Mouse (Mus musculus): ENCODE data around the gene Sult1b1. TPM values are rescaled to one million over a fixed set of nuclear protein-coding genes. Genes with fewer than 3 reads are reported as not detected.

Gene Sult1b1
- polyA plus RNA-seq (2015; fragmentation: Nextera tagmentation; extraction: Ambion mirVana), result not detected in 2 replicates

DNA sequence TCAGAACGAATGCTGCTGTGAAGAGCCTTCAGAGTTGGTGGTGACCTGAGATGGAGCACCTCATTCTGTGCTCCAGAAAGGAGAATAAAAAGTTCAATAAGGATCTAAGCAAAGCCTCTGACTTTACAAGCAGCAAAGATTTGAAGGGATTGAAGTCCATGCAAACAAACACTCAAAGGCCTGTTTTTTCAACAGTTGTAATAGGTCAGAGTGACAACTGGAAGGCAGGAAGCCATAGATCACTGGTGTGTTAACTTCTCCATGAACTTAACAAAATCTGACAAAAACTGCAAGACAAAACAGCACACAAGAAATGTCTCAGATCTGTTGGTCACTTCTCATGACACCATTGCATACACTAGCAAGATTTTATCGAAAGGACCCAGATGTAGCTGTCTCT lies at the start of gene Sult1b1:
Sult1b1 (minus strand) TSS at position 85 of the 400 bp plus-strand sequence.
- 96% methylated on average over 2 of the region's 2 CpGs for WGBS
- no peaks in the 10 kb centered on the region for H3K9me3 ChIP-seq (ENCODE audit: control insufficient read depth, low read length)
- ATAC-seq, result no peak

DNA sequence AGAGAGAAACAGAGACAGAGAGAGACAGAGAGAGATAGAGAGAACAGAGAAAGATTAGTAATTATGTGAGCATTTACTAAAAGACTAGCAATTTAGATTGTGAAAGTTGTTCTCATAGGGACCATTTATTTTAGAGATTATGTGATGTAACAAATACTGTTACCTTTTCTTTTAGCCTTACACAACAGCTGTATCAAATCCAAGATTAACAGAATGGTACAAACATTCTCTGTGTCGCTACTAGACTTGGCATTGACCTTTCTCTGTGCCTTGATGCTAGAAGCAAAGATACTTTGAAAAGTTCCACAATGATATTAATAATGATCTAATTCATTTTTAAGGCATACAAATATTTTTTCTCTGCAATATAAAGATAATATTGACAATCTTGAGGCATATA lies 42.4 kb upstream of the Sult1b1 start:
- no peaks in the 10 kb centered on the region for H3K27me3 ChIP-seq (replicated peaks; ENCODE audit: control insufficient read depth, insufficient read depth, low read length)
- H3K9me3 ChIP-seq (ENCODE audit: control insufficient read depth, low read length), result no peaks in the 10 kb centered on the region
- H3K4me2 ChIP-seq (ENCODE audit: low read length), result no peak overlapping the region

More for the DNA sequence above, at the start of gene Sult1b1:
- Histone ChIP-seq H3K27me3 (replicated peaks; ENCODE audit: control insufficient read depth, insufficient read depth, low read length) (no peaks in the 10 kb centered on the region), H3K27ac (ENCODE audit: low read length) (no peak within 1 kb of the TSS), H3K4me3 (replicated peaks; ENCODE audit: low read length) (no peak within 1 kb of the TSS), H3K4me2 (ENCODE audit: low read length) (no peak within 1 kb of the TSS), H3K36me3 (ENCODE audit: control insufficient read depth, insufficient read depth) (no peaks in the 10 kb centered on the region), H3K9ac (replicated peaks; ENCODE audit: low read depth, low read length) (no peak within 1 kb of the TSS), H3K4me1 (replicated peaks; ENCODE audit: control insufficient read depth, insufficient read depth, low read length) (no peaks in the 10 kb centered on the region)

DNA sequence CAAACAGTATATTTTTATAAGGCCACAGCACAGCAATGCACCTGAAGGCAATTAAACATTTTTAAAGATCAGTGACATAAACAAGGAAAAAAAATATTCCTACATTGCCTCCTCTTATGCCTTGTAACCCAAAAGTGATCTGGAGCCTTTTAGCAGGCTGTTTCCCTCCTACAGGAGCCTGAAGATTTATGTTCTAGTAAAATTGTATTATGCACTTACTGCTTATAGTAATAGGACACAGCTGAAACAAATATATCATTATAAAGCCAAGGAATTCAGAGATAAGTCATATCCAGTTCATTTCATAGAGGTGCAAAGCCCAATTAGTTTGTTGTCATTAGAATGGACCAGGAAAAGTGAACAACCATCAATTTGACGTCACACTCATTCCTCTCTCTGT lies 36.2 kb upstream of the Sult1b1 start:
- no peaks in the 10 kb centered on the region for H3K9me3 ChIP-seq (ENCODE audit: control insufficient read depth, low read length)

More for the DNA sequence above, 42.4 kb upstream of the Sult1b1 start:
- no peak for ATAC-seq
- WGBS, result 86% methylated on average over 1 of the region's 1 CpGs
- Histone ChIP-seq H3K9ac (replicated peaks; ENCODE audit: low read depth, low read length) (no peak overlapping the region), H3K4me3 (replicated peaks; ENCODE audit: low read length) (no peak overlapping the region), H3K36me3 (ENCODE audit: control insufficient read depth, insufficient read depth) (no peaks in the 10 kb centered on the region), H3K4me1 (replicated peaks; ENCODE audit: control insufficient read depth, insufficient read depth, low read length) (no peaks in the 10 kb centered on the region), H3K27ac (ENCODE audit: low read length) (no peak overlapping the region)

DNA sequence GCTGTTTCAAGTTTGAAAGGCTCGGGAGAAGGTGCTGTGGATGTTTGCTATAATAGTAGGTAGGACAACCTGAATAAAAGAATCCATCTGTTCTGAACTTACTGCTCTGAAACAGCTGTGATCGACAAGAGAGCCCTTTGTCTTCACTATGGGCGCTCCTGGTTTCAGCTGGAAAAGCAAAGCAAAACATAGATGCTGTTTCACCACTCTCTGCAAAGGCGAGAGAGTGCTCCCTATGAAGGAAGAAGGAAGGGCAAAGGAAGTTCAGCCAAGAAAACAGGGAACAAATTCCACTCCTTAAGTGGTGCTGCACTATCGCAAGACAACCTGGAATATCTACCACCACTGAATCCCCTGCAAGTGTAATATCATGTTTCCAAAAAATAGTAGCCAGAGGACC lies 35.5 kb upstream of the Sult1b1 start:
- Histone ChIP-seq H3K4me1 (replicated peaks; ENCODE audit: control insufficient read depth, insufficient read depth, low read length) (no peaks in the 10 kb centered on the region), H3K4me2 (ENCODE audit: low read length) (no peak overlapping the region), H3K27me3 (replicated peaks; ENCODE audit: control insufficient read depth, insufficient read depth, low read length) (no peaks in the 10 kb centered on the region), H3K36me3 (ENCODE audit: control insufficient read depth, insufficient read depth) (no peaks in the 10 kb centered on the region), H3K27ac (ENCODE audit: low read length) (no peak overlapping the region), H3K9me3 (ENCODE audit: control insufficient read depth, low read length) (no peaks in the 10 kb centered on the region), H3K4me3 (replicated peaks; ENCODE audit: low read length) (no peak overlapping the region), H3K9ac (replicated peaks; ENCODE audit: low read depth, low read length) (no peak overlapping the region)
- WGBS, result 45% methylated on average over 5 of the region's 5 CpGs
- no peak for ATAC-seq

More for the DNA sequence above, 36.2 kb upstream of the Sult1b1 start:
- H3K4me2 ChIP-seq (ENCODE audit: low read length), result no peak overlapping the region
- WGBS, result 56% methylated on average over 1 of the region's 1 CpGs
- no peak for ATAC-seq
- no peaks in the 10 kb centered on the region for H3K36me3 ChIP-seq (ENCODE audit: control insufficient read depth, insufficient read depth)
- no peaks in the 10 kb centered on the region for H3K27me3 ChIP-seq (replicated peaks; ENCODE audit: control insufficient read depth, insufficient read depth, low read length)
- H3K27ac ChIP-seq (ENCODE audit: low read length), result no peak overlapping the region
- H3K9ac ChIP-seq (replicated peaks; ENCODE audit: low read depth, low read length), result no peak overlapping the region
- H3K4me3 ChIP-seq (replicated peaks; ENCODE audit: low read length), result no peak overlapping the region
- H3K4me1 ChIP-seq (replicated peaks; ENCODE audit: control insufficient read depth, insufficient read depth, low read length), result no peaks in the 10 kb centered on the region

DNA sequence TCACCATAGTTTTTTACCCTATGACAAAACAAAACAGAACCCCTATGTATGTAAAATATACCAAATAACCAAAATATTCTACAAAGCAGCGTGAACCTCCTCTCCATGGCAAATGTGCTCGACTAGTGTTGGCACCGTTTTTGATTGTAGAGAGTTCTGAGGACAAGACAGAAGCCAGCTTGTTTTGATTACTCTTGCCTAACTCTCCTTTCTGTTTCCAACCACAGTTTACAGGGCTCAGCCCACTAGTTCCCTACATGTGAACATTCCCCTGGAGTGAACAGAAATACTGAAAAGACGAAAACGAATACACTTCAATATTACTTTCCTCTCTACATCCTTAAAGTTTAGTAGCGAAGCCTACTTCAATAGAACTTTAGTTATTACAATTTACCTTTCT lies 34.8 kb upstream of the Sult1b1 start:
- no peaks in the 10 kb centered on the region for H3K4me1 ChIP-seq (replicated peaks; ENCODE audit: control insufficient read depth, insufficient read depth, low read length)
- H3K27me3 ChIP-seq (replicated peaks; ENCODE audit: control insufficient read depth, insufficient read depth, low read length), result no peaks in the 10 kb centered on the region
- no peak overlapping the region for H3K4me3 ChIP-seq (replicated peaks; ENCODE audit: low read length)
- H3K27ac ChIP-seq (ENCODE audit: low read length), result no peak overlapping the region
- 83% methylated on average over 6 of the region's 6 CpGs for WGBS
- H3K9ac ChIP-seq (replicated peaks; ENCODE audit: low read depth, low read length), result no peak overlapping the region
- ATAC-seq, result no peak
- no peaks in the 10 kb centered on the region for H3K36me3 ChIP-seq (ENCODE audit: control insufficient read depth, insufficient read depth)
- no peak overlapping the region for H3K4me2 ChIP-seq (ENCODE audit: low read length)
- H3K9me3 ChIP-seq (ENCODE audit: control insufficient read depth, low read length), result no peaks in the 10 kb centered on the region

DNA sequence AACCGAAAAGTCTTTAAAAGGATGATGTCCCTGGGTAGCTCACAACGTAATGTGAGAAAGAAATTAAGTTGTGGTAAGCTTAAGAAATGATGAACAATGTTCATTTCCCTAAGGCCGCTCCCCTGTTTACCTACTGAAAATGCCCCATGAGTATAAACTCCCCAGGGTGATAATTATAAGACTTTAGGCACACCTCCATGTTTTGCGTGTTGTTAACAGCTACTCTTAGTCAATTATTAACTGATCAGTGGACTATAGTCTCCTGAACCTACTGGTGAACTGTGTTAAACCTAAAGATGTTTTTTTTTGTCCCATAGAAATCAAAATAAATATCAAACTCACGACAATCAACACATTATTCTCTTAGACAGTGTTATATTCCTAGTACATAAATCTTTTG lies 30.9 kb upstream of the Sult1b1 start, which contains the start of gene Sult1d1:
Sult1d1 (minus strand) TSS at position 183 of the 400 bp plus-strand sequence.
- 83% methylated on average over 5 of the region's 5 CpGs for WGBS
- Histone ChIP-seq H3K27ac (ENCODE audit: low read length) (no peak within 1 kb of the TSS), H3K4me2 (ENCODE audit: low read length) (no peak within 1 kb of the TSS), H3K9ac (replicated peaks; ENCODE audit: low read depth, low read length) (no peak within 1 kb of the TSS), H3K4me3 (replicated peaks; ENCODE audit: low read length) (no peak within 1 kb of the TSS), H3K9me3 (ENCODE audit: control insufficient read depth, low read length) (no peaks in the 10 kb centered on the region), H3K4me1 (replicated peaks; ENCODE audit: control insufficient read depth, insufficient read depth, low read length) (no peaks in the 10 kb centered on the region), H3K36me3 (ENCODE audit: control insufficient read depth, insufficient read depth) (no peaks in the 10 kb centered on the region), H3K27me3 (replicated peaks; ENCODE audit: control insufficient read depth, insufficient read depth, low read length) (no peaks in the 10 kb centered on the region)
- ATAC-seq, result no peak

DNA sequence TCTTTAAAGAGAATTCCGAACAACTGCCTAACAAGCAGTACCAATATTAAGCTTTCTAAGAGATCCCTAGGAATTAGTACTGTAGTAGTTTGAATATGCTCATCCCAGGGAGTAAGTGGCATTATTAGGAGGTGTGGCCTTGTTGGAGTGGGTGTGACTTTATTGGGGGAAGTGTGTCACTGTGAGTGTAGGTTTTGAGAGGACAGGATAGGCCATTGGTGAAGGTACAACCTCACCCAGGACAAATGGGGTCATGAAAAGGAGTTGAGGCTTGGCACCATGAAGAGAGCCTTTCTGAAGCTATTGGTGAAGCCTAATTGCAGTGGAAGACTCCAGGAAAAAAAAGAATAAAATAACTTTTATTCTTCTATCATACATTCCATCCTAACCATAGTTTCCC lies 29.3 kb upstream of the Sult1b1 start:
- no peak overlapping the region for H3K4me3 ChIP-seq (replicated peaks; ENCODE audit: low read length)
- WGBS, result 98% methylated on average over 1 of the region's 1 CpGs
- H3K27ac ChIP-seq (ENCODE audit: low read length), result no peak overlapping the region
- ATAC-seq, result no peak
- H3K36me3 ChIP-seq (ENCODE audit: control insufficient read depth, insufficient read depth), result no peaks in the 10 kb centered on the region
- no peak overlapping the region for H3K9ac ChIP-seq (replicated peaks; ENCODE audit: low read depth, low read length)
- H3K4me2 ChIP-seq (ENCODE audit: low read length), result no peak overlapping the region
- no peaks in the 10 kb centered on the region for H3K27me3 ChIP-seq (replicated peaks; ENCODE audit: control insufficient read depth, insufficient read depth, low read length)
- H3K4me1 ChIP-seq (replicated peaks; ENCODE audit: control insufficient read depth, insufficient read depth, low read length), result no peaks in the 10 kb centered on the region
- H3K9me3 ChIP-seq (ENCODE audit: control insufficient read depth, low read length), result no peaks in the 10 kb centered on the region

DNA sequence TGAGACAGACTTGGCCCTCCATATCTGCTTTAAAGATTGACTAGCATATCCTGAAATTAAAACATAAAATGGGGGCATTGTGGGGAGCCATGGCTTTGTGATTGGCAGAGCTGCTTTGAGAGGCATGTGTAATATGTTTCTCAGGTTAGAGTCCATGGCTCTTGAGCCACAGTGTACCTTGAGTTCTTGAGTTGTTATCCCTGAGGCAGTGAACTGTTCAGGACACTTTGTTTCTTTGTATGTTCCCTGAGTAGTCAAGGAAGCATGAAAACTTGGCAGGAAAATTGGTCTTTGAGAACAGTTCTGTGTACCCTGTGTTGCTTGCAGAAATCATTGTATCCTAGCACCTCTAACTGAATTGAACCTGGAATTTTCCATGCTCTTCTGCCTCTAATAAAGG lies 25.0 kb upstream of the Sult1b1 start:
- ATAC-seq, result no peak
- Histone ChIP-seq H3K27ac (ENCODE audit: low read length) (no peak overlapping the region), H3K9me3 (ENCODE audit: control insufficient read depth, low read length) (no peaks in the 10 kb centered on the region), H3K9ac (replicated peaks; ENCODE audit: low read depth, low read length) (no peak overlapping the region), H3K27me3 (replicated peaks; ENCODE audit: control insufficient read depth, insufficient read depth, low read length) (no peaks in the 10 kb centered on the region), H3K4me3 (replicated peaks; ENCODE audit: low read length) (no peak overlapping the region), H3K4me2 (ENCODE audit: low read length) (no peak overlapping the region), H3K4me1 (replicated peaks; ENCODE audit: control insufficient read depth, insufficient read depth, low read length) (no peaks in the 10 kb centered on the region), H3K36me3 (ENCODE audit: control insufficient read depth, insufficient read depth) (no peaks in the 10 kb centered on the region)

DNA sequence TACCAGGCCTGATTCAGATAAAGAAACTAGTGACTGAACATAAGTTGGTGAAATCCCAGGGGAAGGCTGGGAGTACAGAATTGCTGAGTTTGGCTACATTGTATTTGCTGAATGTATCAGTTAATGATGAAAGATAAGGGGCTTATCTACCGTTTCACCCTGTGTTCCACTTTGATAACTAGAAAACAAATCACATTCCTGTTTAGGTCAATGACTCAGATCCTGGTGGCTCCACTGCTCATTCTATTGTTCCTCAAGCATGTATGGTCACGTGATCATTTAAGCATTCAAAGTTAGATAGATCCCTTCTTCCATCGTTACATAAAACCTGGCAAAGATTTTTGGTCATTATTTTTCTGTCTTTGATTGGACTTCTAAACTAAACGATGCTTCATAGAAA lies 24.5 kb upstream of the Sult1b1 start:
- no peaks in the 10 kb centered on the region for H3K9me3 ChIP-seq (ENCODE audit: control insufficient read depth, low read length)
- no peak overlapping the region for H3K4me3 ChIP-seq (replicated peaks; ENCODE audit: low read length)
- H3K4me1 ChIP-seq (replicated peaks; ENCODE audit: control insufficient read depth, insufficient read depth, low read length), result no peaks in the 10 kb centered on the region
- H3K27ac ChIP-seq (ENCODE audit: low read length), result no peak overlapping the region
- no peak overlapping the region for H3K9ac ChIP-seq (replicated peaks; ENCODE audit: low read depth, low read length)
- H3K27me3 ChIP-seq (replicated peaks; ENCODE audit: control insufficient read depth, insufficient read depth, low read length), result no peaks in the 10 kb centered on the region
- 68% methylated on average over 4 of the region's 4 CpGs for WGBS
- H3K4me2 ChIP-seq (ENCODE audit: low read length), result no peak overlapping the region
- H3K36me3 ChIP-seq (ENCODE audit: control insufficient read depth, insufficient read depth), result no peaks in the 10 kb centered on the region
- ATAC-seq, result no peak

DNA sequence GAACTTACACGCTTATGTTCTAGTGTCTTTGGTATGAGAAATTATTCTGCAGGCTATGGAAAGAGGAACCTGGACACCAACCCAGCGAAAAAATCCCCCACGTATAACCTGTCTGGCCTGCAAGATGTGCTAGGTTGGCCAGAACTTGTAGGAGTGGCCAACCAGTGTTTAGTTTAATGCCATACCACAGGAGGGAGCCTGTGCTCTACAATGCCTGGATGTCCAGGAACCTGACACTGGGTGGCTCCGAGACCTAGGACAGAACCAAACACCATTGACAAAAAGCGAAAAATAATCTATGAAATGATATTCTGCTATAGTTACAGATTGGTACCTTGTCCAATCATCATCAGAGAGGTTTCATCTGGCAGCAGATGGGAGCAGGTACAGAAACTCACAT lies 22.1 kb upstream of the Sult1b1 start:
- WGBS, result 80% methylated on average over 5 of the region's 5 CpGs
- Histone ChIP-seq H3K9ac (replicated peaks; ENCODE audit: low read depth, low read length) (no peak overlapping the region), H3K9me3 (ENCODE audit: control insufficient read depth, low read length) (no peaks in the 10 kb centered on the region), H3K4me3 (replicated peaks; ENCODE audit: low read length) (no peak overlapping the region), H3K27me3 (replicated peaks; ENCODE audit: control insufficient read depth, insufficient read depth, low read length) (no peaks in the 10 kb centered on the region), H3K36me3 (ENCODE audit: control insufficient read depth, insufficient read depth) (no peaks in the 10 kb centered on the region), H3K4me1 (replicated peaks; ENCODE audit: control insufficient read depth, insufficient read depth, low read length) (no peaks in the 10 kb centered on the region), H3K27ac (ENCODE audit: low read length) (no peak overlapping the region), H3K4me2 (ENCODE audit: low read length) (no peak overlapping the region)
- ATAC-seq, result no peak

Measured in forebrain, embryonic 16.5 days (tissue).